Mouse (Mus musculus): ENCODE results near the gene Alox12e.

Alox12e gene

DNA sequence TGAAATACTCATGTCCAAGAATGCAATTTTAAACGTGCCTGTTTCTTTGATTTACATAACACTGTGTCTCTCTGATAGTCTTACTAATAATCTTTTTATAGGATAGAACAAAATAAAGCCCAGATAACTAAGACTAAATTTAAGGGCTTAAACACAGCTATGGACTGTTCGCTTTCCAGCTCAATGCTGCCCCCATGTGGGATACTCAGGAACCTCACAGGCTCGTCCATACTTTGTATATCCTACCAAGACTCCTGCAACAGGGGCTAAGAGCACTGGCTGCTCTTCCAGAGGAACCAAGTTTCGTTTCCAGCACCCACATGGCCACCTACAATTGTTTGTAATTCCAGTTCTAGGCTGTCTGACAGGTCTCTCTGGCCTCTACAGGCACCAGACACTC is 12.0 kb upstream of the Alox12e start:
- Histone ChIP-seq H3K27me3 (ENCODE audit: insufficient read depth, low read length) (peaks cover 25% of the 10 kb centered on the region), H3K4me1 (replicated peaks; ENCODE audit: low read depth, low read length) (peaks cover 6% of the 10 kb centered on the region; the same call in 1 of the 2 replicates), H3K4me3 (replicated peaks; ENCODE audit: low read length) (no peak overlapping the region), H3K36me3 (ENCODE audit: insufficient read depth, low read length) (no peaks in the 10 kb centered on the region), H3K9me3 (ENCODE audit: low read length) (peaks cover 3% of the 10 kb centered on the region; the same call in 1 of the 2 replicates)
- TF ChIP-seq POU5F1 (IDR thresholded peaks at IDR 0.05; ENCODE audit: borderline replicate concordance, low read length) (no peak), CTCF (conservative IDR thresholded peaks at IDR 0.05; ENCODE audit: low read length) (peak; percentile 83)

- peaks cover 66% of the 10 kb centered on the region for H3K27me3 ChIP-seq (ENCODE audit: insufficient read depth, low read length)
- TF ChIP-seq NANOG (IDR thresholded peaks at IDR 0.05; ENCODE audit: borderline replicate concordance, low read length) (no peak), POU5F1 (IDR thresholded peaks at IDR 0.05; ENCODE audit: borderline replicate concordance, low read length) (no peak), CTCF (conservative IDR thresholded peaks at IDR 0.05; ENCODE audit: low read length) (no peak)
- no peak overlapping the region for H3K4me3 ChIP-seq (replicated peaks; ENCODE audit: low read length)
- H3K4me1 ChIP-seq (replicated peaks; ENCODE audit: low read depth, low read length): peaks cover 35% of the 10 kb centered on the region
- H3K36me3 ChIP-seq (ENCODE audit: insufficient read depth, low read length): no peaks in the 10 kb centered on the region
- H3K9me3 ChIP-seq (ENCODE audit: low read length): no peaks in the 10 kb centered on the region
Observed at GRCm38 (mm10) chr11:70324726-70325125, 2.3 kb upstream of the Alox12e start.

DNA sequence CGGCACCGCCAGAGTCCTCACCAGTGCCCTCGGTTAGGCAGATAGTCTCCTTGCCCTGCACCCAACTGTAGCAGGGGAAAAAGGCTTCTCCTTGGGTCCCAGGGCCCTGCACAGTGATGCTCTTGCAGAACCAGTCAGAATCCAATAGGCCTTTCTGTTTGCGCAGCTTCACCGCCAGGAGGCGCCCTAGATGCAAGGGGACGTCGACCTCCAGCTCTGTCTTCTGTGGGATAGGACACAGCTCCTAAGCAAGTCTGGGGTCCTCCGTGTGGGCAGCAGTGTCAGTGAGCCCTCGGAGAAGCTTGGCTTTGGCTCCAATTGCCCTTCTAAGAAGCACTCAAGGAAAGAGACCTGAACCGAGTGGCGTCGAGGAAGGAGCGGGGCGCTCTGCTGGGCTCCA is 764 bp downstream of the Alox12e start:
- Histone ChIP-seq H3K4me1 (replicated peaks; ENCODE audit: low read depth, low read length) (peaks cover 21% of the 10 kb centered on the region), H3K4me3 (replicated peaks; ENCODE audit: low read length) (peak overlapping the region; percentile 78), H3K9me3 (ENCODE audit: low read length) (no peaks in the 10 kb centered on the region), H3K36me3 (ENCODE audit: insufficient read depth, low read length) (no peaks in the 10 kb centered on the region), H3K27me3 (ENCODE audit: insufficient read depth, low read length) (peaks cover 79% of the 10 kb centered on the region)
- TF ChIP-seq POU5F1 (IDR thresholded peaks at IDR 0.05; ENCODE audit: borderline replicate concordance, low read length): no peak
- peak; percentile 97 for TF ChIP-seq CTCF (conservative IDR thresholded peaks at IDR 0.05; ENCODE audit: low read length)

- H3K4me3 ChIP-seq (replicated peaks; ENCODE audit: low read length): no peak overlapping the region
- no peaks in the 10 kb centered on the region for H3K36me3 ChIP-seq (ENCODE audit: insufficient read depth, low read length)
- H3K4me1 ChIP-seq (replicated peaks; ENCODE audit: low read depth, low read length): peaks cover 21% of the 10 kb centered on the region
- H3K27me3 ChIP-seq (ENCODE audit: insufficient read depth, low read length): peaks cover 85% of the 10 kb centered on the region
- TF ChIP-seq POU5F1 (IDR thresholded peaks at IDR 0.05; ENCODE audit: borderline replicate concordance, low read length) (no peak), CTCF (conservative IDR thresholded peaks at IDR 0.05; ENCODE audit: low read length) (no peak), NANOG (IDR thresholded peaks at IDR 0.05; ENCODE audit: borderline replicate concordance, low read length) (no peak)
- H3K9me3 ChIP-seq (ENCODE audit: low read length): no peaks in the 10 kb centered on the region
Observed at GRCm38 (mm10) chr11:70319614-70320013, 2.8 kb downstream of the Alox12e start.

DNA sequence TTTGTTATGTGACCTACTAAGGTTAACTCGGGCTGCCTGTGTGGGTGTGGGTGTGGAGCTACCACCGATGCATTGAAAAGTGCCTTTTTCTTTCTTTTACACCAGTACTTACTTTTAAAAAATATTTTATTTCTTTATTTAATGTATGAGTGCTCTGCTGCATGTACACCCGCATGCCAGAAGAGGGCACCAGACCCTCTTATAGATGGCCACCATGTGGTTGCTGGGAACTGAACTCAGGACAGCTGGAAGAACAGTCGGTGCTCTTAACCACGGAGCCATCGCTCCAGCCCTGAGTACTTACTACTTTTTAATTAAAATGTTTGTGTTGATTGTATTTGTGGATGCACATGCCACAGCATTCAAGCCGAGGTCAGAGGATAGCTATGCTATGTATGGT is 8.6 kb downstream of the Alox12e start:
- Histone ChIP-seq H3K4me3 (replicated peaks; ENCODE audit: low read length) (no peak overlapping the region), H3K36me3 (ENCODE audit: insufficient read depth, low read length) (no peaks in the 10 kb centered on the region), H3K27me3 (ENCODE audit: insufficient read depth, low read length) (peaks cover 41% of the 10 kb centered on the region), H3K9me3 (ENCODE audit: low read length) (no peaks in the 10 kb centered on the region), H3K4me1 (replicated peaks; ENCODE audit: low read depth, low read length) (no peaks in the 10 kb centered on the region)
- TF ChIP-seq CTCF (conservative IDR thresholded peaks at IDR 0.05; ENCODE audit: low read length) (peak; percentile 82), POU5F1 (IDR thresholded peaks at IDR 0.05; ENCODE audit: borderline replicate concordance, low read length) (no peak)

GRCm38 (mm10) chr11:70309341-70309740 is 13.1 kb downstream of the Alox12e start:
- TF ChIP-seq CTCF (conservative IDR thresholded peaks at IDR 0.05; ENCODE audit: low read length) (peak; percentile 75), POU5F1 (IDR thresholded peaks at IDR 0.05; ENCODE audit: borderline replicate concordance, low read length) (no peak)
- Histone ChIP-seq H3K36me3 (ENCODE audit: insufficient read depth, low read length) (no peaks in the 10 kb centered on the region), H3K27me3 (ENCODE audit: insufficient read depth, low read length) (peaks cover 8% of the 10 kb centered on the region; the same call in 1 of the 2 replicates), H3K4me3 (replicated peaks; ENCODE audit: low read length) (no peak overlapping the region), H3K4me1 (replicated peaks; ENCODE audit: low read depth, low read length) (0 out of 2 replicates have a peak, but pooled peaks cover 3% of the 10 kb centered on the region), H3K9me3 (ENCODE audit: low read length) (no peaks in the 10 kb centered on the region)

DNA sequence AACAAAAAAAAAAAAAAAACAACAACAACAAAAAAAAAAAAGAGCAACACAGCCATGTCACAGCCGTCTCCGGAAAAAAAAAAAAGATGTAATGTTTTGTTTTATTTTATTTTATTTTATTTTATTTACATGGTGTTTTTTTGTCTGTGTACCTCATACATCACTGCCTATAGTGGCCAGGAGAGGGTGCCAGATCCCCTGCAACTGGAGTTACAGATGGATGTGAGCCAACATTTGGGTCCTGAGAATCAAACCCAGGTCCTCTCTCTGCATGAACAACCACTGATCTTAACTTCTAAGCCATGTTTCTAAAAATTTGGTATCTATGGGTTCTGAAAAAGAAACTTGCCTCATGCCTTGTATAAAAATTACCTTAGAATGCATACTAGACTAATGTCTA is 14.1 kb downstream of the Alox12e start:
- H3K4me1 ChIP-seq (replicated peaks; ENCODE audit: low read depth, low read length): 0 out of 2 replicates have a peak, but pooled peaks cover 3% of the 10 kb centered on the region

GRCm38 (mm10) chr11:70306159-70306558 is 16.3 kb downstream of the Alox12e start:
- H3K9me3 ChIP-seq (ENCODE audit: low read length): 0 out of 2 replicates have a peak, but pooled peaks cover 3% of the 10 kb centered on the region
- peaks cover 12% of the 10 kb centered on the region for H3K27me3 ChIP-seq (ENCODE audit: insufficient read depth, low read length)
- H3K4me3 ChIP-seq (replicated peaks; ENCODE audit: low read length): no peak overlapping the region
- TF ChIP-seq NANOG (IDR thresholded peaks at IDR 0.05; ENCODE audit: borderline replicate concordance, low read length): no peak
- no peak for TF ChIP-seq POU5F1 (IDR thresholded peaks at IDR 0.05; ENCODE audit: borderline replicate concordance, low read length)
- TF ChIP-seq CTCF (conservative IDR thresholded peaks at IDR 0.05; ENCODE audit: low read length): no peak
- 0 out of 2 replicates have a peak, but pooled peaks cover 3% of the 10 kb centered on the region for H3K4me1 ChIP-seq (replicated peaks; ENCODE audit: low read depth, low read length)
- no peaks in the 10 kb centered on the region for H3K36me3 ChIP-seq (ENCODE audit: insufficient read depth, low read length)

More for the DNA sequence above, 14.1 kb downstream of the Alox12e start:
- TF ChIP-seq NANOG (IDR thresholded peaks at IDR 0.05; ENCODE audit: borderline replicate concordance, low read length) (no peak), CTCF (conservative IDR thresholded peaks at IDR 0.05; ENCODE audit: low read length) (peak; percentile 40)
- Histone ChIP-seq H3K4me3 (replicated peaks; ENCODE audit: low read length) (no peak overlapping the region), H3K36me3 (ENCODE audit: insufficient read depth, low read length) (no peaks in the 10 kb centered on the region), H3K27me3 (ENCODE audit: insufficient read depth, low read length) (0 out of 2 replicates have a peak, but pooled peaks cover 5% of the 10 kb centered on the region), H3K9me3 (ENCODE audit: low read length) (no peaks in the 10 kb centered on the region)

DNA sequence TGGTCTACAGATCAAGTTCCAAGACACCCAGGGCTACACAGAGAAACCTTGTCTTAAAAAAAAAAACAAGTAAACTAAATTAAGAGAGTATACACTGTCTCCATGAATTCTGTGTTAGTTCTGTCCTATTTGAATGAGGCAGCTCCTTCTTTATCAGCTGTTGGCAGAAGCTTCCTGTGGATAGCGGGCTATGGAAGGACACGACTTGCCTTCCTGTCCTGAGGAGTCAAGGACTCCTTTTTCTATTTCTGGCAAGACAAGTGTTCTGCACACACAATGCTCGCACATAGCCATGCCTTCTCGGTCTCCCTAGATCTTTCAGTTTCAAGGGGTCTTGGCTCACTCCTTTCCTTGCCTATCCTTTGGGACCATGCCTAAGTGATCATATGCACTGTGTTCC is 20.1 kb downstream of the Alox12e start:
- Histone ChIP-seq H3K9me3 (ENCODE audit: low read length) (0 out of 2 replicates have a peak, but pooled peaks cover 3% of the 10 kb centered on the region), H3K4me1 (replicated peaks; ENCODE audit: low read depth, low read length) (0 out of 2 replicates have a peak, but pooled peaks cover 9% of the 10 kb centered on the region), H3K27me3 (ENCODE audit: insufficient read depth, low read length) (peaks cover 7% of the 10 kb centered on the region), H3K4me3 (replicated peaks; ENCODE audit: low read length) (no peak overlapping the region), H3K36me3 (ENCODE audit: insufficient read depth, low read length) (no peaks in the 10 kb centered on the region)
- no peak for TF ChIP-seq CTCF (conservative IDR thresholded peaks at IDR 0.05; ENCODE audit: low read length)
- no peak for TF ChIP-seq POU5F1 (IDR thresholded peaks at IDR 0.05; ENCODE audit: borderline replicate concordance, low read length)
- 0 out of 2 replicates have a peak, but pooled peaks have one; percentile 4 for TF ChIP-seq NANOG (IDR thresholded peaks at IDR 0.05; ENCODE audit: borderline replicate concordance, low read length)

Measured in E14TG2a.4 (cell line).